Mouse (Mus musculus): ENCODE data around the gene Olfr655. TPM values are rescaled to one million over a fixed set of nuclear protein-coding genes. Genes with fewer than 3 reads are reported as not detected.

The Olfr655 gene
- not detected in 2 replicates for polyA plus RNA-seq (2015; fragmentation: Nextera tagmentation; extraction: Ambion mirVana)

DNA sequence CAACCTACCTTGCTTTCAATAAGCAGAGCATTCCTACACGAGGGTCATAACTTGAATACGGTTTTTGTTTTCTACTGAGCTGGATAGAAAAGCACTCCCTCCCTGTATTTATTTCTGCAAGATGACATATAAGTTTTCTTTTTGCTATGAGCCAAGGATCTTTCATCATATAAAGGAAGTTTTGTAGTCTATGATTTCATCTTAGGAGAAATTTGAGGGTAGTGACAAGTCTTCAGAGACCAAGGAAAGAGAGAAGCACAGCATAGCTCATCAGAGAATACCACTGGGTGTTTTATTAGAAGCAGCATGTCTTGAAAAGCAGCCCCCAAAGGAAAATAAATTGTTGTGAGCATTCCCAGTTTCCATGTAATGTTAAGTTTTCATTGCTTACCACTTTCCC, at the start of gene Olfr655:
Gene Olfr655 (minus strand): TSS at position 101 of the 400 bp plus-strand sequence.
- ATAC-seq (replicated peaks; ENCODE audit: insufficient number of reproducible peaks, insufficient read depth, low FRiP score, low read depth): no peak
- H3K36me3 ChIP-seq: no peaks in the 10 kb centered on the region
- H3K4me3 ChIP-seq: no peak within 1 kb of the TSS
- H3K9ac ChIP-seq: no peak within 1 kb of the TSS
- 71% methylated on average over 2 of the region's 2 CpGs for WGBS
- no peaks in the 10 kb centered on the region for H3K9me3 ChIP-seq (replicated peaks)
- H3K4me2 ChIP-seq: no peak within 1 kb of the TSS
- no peaks in the 10 kb centered on the region for H3K27me3 ChIP-seq
- no peaks in the 10 kb centered on the region for H3K4me1 ChIP-seq (replicated peaks)
- no peak within 1 kb of the TSS for H3K27ac ChIP-seq

DNA sequence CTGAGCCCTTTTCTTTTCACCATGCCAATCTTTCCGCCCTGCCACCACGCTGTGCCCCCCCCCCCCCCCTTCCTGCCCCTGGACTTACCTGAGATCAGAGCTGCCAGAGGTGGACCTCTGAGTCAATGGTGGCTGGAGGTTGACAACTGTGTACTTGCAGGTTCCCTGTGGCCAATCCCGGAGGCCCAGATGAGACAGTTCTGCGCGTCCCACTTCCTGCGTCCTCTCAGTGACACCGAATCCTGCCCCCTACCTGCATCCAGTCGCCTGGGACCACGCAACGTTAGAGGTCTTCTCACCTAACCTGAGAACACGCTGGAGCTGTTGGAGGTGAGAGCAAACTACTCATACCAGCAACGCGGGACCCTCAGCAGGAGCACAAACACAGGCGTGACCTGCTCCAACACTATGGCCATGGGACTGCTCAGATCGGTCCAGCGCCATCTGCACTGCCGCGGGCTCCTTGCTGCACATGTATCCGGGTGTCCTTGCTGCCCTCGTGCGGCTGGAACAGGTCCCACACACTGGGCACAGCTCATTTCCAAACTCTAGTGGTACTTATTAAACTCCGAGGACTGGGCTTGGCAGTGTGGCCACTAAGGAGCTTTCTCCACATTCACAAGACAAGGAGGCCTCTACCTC, 45.4 kb upstream of the Olfr655 start, which contains the start of gene Olfr658:
Gene Olfr658 (minus strand): TSS at position 465 of the 642 bp plus-strand sequence.
- H3K9me3 ChIP-seq (replicated peaks): no peaks in the 10 kb centered on the region
- H3K9ac ChIP-seq: no peak within 1 kb of the TSS
- peak; percentile 70; the same call in 1 of the 2 replicates for ATAC-seq (replicated peaks; ENCODE audit: insufficient number of reproducible peaks, insufficient read depth, low FRiP score, low read depth)
- WGBS: 18% methylated on average over 20 of the region's 22 CpGs
- no peaks in the 10 kb centered on the region for H3K4me1 ChIP-seq (replicated peaks)
- peak within 1 kb of the TSS; percentile 52 for H3K4me2 ChIP-seq
- peak within 1 kb of the TSS; percentile 24; the same call in 1 of the 2 replicates for H3K4me3 ChIP-seq
- no peaks in the 10 kb centered on the region for H3K27me3 ChIP-seq
- no peak within 1 kb of the TSS for H3K27ac ChIP-seq
- no peaks in the 10 kb centered on the region for H3K36me3 ChIP-seq

DNA sequence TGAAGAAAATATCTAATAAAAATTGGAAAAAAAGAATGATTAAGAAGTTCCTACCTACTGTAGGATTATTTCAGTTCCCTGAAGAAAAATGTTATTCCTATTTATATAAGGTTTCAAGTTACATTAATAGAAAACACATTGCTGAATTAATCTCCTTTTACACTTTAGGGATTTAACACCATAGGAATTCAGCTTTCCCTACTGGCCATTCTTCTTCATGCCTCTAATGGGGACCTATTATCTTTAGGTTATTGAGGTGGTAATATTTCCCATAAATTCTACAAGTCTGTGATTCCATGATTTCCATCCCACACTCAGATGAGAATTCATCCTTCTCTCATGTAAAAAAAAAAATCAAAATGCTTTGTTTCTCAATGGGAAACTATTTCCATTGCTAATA, 22.9 kb upstream of the Olfr655 start, which contains the start of gene Olfr657:
Gene Olfr657 (plus strand): TSS at position 301 of the 400 bp plus-strand sequence.
- no peak within 1 kb of the TSS for H3K4me3 ChIP-seq
- no peaks in the 10 kb centered on the region for H3K4me1 ChIP-seq (replicated peaks)
- no peaks in the 10 kb centered on the region for H3K9me3 ChIP-seq (replicated peaks)
- no peak within 1 kb of the TSS for H3K9ac ChIP-seq
- H3K4me2 ChIP-seq: no peak within 1 kb of the TSS
- no peaks in the 10 kb centered on the region for H3K36me3 ChIP-seq
- H3K27me3 ChIP-seq: no peaks in the 10 kb centered on the region
- no peak within 1 kb of the TSS for H3K27ac ChIP-seq
- no peak for ATAC-seq (replicated peaks; ENCODE audit: insufficient number of reproducible peaks, insufficient read depth, low FRiP score, low read depth)

DNA sequence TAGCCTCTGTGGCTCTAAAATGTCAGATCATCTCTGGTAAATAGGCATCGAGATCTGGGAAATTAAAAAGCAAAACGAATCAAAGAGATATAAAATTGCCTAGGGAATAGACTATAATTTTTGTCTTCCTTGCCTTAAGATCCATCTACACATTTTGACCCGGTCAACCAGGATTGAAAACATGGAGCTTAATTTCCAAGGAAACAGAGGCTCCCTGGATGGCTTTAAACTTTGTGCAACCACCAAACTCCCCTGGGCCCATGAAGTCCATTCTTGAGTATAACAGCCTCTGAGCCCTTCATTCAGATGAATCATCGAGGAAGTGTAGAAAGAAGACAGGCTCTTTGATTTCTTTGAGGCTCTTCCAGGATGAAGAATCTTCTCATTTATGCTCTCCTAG, 12.1 kb upstream of the Olfr655 start, which contains the start of gene Olfr656:
Gene Olfr656 (plus strand): TSS at position 301 of the 400 bp plus-strand sequence.
- Histone ChIP-seq H3K9ac (no peak within 1 kb of the TSS), H3K4me3 (no peak within 1 kb of the TSS), H3K4me1 (replicated peaks) (no peaks in the 10 kb centered on the region), H3K9me3 (replicated peaks) (no peaks in the 10 kb centered on the region), H3K36me3 (no peaks in the 10 kb centered on the region), H3K27me3 (no peaks in the 10 kb centered on the region), H3K4me2 (no peak within 1 kb of the TSS), H3K27ac (no peak within 1 kb of the TSS)
- no peak for ATAC-seq (replicated peaks; ENCODE audit: insufficient number of reproducible peaks, insufficient read depth, low FRiP score, low read depth)
- 62% methylated on average over 4 of the region's 4 CpGs for WGBS

DNA sequence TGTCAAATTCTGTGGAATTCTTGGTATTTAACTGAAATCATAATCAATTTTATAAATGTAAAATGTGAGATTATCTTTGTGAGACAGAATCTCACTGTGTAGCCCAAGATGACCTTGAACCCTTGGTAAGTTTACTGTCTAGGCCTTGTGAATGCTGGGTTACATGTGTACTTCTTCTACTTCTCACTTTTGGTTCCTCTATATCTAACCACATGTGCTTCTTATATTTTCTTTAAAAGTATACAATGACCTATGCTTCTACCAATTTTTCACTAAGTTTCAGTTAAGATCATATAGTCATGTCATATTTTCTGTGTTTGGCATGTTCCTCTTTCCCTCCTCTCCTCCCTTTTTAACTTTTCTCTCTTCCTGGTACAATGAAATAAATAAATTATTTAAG, 3.1 kb upstream of the Olfr655 start:
- Histone ChIP-seq H3K27ac (no peak overlapping the region), H3K36me3 (no peaks in the 10 kb centered on the region), H3K4me1 (replicated peaks) (no peaks in the 10 kb centered on the region), H3K4me2 (no peak overlapping the region), H3K9ac (no peak overlapping the region), H3K27me3 (no peaks in the 10 kb centered on the region), H3K9me3 (replicated peaks) (no peaks in the 10 kb centered on the region), H3K4me3 (no peak overlapping the region)
- no peak for ATAC-seq (replicated peaks; ENCODE audit: insufficient number of reproducible peaks, insufficient read depth, low FRiP score, low read depth)

DNA sequence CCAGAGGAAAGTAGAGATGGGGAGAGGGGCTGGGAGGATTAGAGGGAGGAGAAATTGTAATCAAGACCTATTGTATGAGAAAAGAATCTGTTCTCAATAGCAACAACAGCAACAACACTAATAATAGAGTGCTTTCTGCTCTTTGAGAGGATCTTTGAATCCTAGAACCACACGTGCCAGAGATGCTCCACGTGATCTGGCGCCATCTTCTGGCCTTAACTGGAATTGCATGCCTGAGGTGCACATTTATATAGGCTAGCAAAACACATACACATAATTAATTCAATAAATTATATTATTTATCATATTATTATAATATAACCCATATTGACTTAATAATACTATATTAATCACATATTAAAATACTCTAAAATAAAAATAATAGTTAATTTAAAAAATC, 1.6 kb upstream of the Olfr655 start:
- Histone ChIP-seq H3K4me1 (replicated peaks) (no peaks in the 10 kb centered on the region), H3K9me3 (replicated peaks) (no peaks in the 10 kb centered on the region), H3K27me3 (no peaks in the 10 kb centered on the region), H3K36me3 (no peaks in the 10 kb centered on the region), H3K27ac (no peak overlapping the region), H3K4me3 (no peak overlapping the region), H3K9ac (no peak overlapping the region), H3K4me2 (no peak overlapping the region)
- ATAC-seq (replicated peaks; ENCODE audit: insufficient number of reproducible peaks, insufficient read depth, low FRiP score, low read depth): no peak
- WGBS: 2% methylated on average over 3 of the region's 3 CpGs

DNA sequence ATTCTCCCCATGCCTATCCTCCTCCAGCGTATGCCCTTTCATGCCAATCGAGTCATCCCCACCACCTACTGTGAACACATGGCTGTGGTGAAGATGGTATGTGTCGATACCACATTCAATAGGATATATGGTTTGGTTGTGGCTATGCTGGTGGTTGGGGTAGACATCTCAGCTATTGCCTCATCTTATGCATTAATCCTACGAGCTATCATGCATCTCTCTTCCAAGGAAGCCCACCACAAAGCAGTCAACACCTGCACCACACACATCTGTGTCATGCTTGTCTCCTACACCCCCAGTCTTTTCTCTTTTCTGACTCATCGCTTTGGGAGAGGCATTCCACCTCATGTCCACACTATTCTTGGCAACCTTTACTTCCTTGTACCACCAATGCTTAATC, 13.3 kb downstream of the Olfr655 start:
- Histone ChIP-seq H3K4me3 (no peak overlapping the region), H3K27me3 (no peaks in the 10 kb centered on the region), H3K9ac (no peak overlapping the region), H3K27ac (no peak overlapping the region), H3K36me3 (no peaks in the 10 kb centered on the region), H3K4me1 (replicated peaks) (no peaks in the 10 kb centered on the region), H3K4me2 (no peak overlapping the region), H3K9me3 (replicated peaks) (no peaks in the 10 kb centered on the region)
- 73% methylated on average over 5 of the region's 5 CpGs for WGBS
- no peak for ATAC-seq (replicated peaks; ENCODE audit: insufficient number of reproducible peaks, insufficient read depth, low FRiP score, low read depth)

DNA sequence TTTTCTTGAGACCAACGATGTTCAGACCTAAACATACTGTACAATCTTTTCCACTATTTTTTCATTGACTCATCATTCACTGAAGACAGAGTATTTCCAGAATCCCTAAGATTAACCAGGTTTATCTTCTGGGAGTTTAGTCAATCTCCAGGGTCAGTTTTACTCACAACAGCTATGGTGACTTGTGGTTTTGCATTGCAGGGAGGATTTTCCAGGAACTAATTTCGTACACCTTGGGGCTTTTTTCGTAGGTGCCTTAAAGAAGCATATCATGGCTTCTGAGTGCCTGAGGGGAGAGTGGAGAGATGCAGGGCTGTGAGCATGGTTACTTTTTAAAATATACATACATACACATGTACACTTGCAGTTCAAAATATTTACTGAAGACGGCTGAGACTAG, 14.9 kb downstream of the Olfr655 start, which contains the start of gene Olfr654:
Gene Olfr654 (plus strand): TSS at position 301 of the 400 bp plus-strand sequence.
- WGBS: 75% methylated on average over 4 of the region's 4 CpGs
- H3K4me2 ChIP-seq: no peak within 1 kb of the TSS
- no peaks in the 10 kb centered on the region for H3K36me3 ChIP-seq
- H3K9ac ChIP-seq: no peak within 1 kb of the TSS
- no peaks in the 10 kb centered on the region for H3K4me1 ChIP-seq (replicated peaks)
- no peaks in the 10 kb centered on the region for H3K27me3 ChIP-seq
- no peak within 1 kb of the TSS for H3K4me3 ChIP-seq
- ATAC-seq (replicated peaks; ENCODE audit: insufficient number of reproducible peaks, insufficient read depth, low FRiP score, low read depth): no peak
- H3K27ac ChIP-seq: no peak within 1 kb of the TSS
- no peaks in the 10 kb centered on the region for H3K9me3 ChIP-seq (replicated peaks)

DNA sequence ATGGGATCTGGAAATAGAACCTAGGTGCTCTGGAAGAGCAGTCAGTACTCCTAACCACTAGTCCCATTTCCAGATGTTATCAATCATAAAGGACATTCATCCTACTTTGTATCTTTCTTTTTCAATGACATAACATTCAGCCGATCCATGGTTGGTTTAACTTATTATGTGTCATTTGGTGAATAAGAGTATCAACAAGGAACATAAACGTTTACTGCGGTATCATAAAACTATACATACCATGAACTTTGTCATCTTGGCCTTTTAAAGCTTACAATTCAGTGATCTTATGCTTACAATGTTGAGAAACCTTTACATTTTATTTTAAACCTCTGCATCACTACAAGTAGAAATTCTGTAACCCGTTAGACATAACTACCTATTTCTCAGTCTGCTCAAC, 20.1 kb downstream of the Olfr655 start:
- Histone ChIP-seq H3K36me3 (no peaks in the 10 kb centered on the region), H3K9me3 (replicated peaks) (no peaks in the 10 kb centered on the region), H3K4me2 (no peak overlapping the region), H3K4me3 (no peak overlapping the region), H3K27me3 (no peaks in the 10 kb centered on the region), H3K4me1 (replicated peaks) (no peaks in the 10 kb centered on the region), H3K27ac (no peak overlapping the region), H3K9ac (no peak overlapping the region)
- ATAC-seq (replicated peaks; ENCODE audit: insufficient number of reproducible peaks, insufficient read depth, low FRiP score, low read depth): no peak
- 80% methylated on average over 4 of the region's 4 CpGs for WGBS

DNA sequence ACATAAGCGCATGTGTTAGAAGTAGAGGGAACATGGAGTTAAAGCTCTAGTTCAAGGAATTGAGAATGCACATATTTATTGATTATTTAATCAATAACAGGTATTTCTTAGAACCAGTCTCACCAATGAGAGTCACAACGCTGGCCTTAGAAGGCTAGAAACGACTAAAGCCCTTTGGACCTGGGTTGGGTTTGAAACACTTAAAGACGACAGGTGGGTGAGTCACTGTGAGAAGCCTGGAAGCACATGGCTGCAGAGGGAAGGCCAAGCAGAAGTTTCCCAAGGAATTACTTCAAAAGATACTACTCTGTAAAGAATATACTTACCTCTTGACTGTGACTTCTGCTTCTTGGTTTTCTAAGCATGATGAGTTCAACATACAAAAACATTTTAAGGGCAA, 20.7 kb downstream of the Olfr655 start:
- no peak overlapping the region for H3K27ac ChIP-seq
- no peaks in the 10 kb centered on the region for H3K4me1 ChIP-seq (replicated peaks)
- H3K27me3 ChIP-seq: no peaks in the 10 kb centered on the region
- WGBS: 85% methylated on average over 4 of the region's 4 CpGs
- H3K9ac ChIP-seq: no peak overlapping the region
- no peak for ATAC-seq (replicated peaks; ENCODE audit: insufficient number of reproducible peaks, insufficient read depth, low FRiP score, low read depth)
- no peak overlapping the region for H3K4me3 ChIP-seq
- no peaks in the 10 kb centered on the region for H3K36me3 ChIP-seq
- no peaks in the 10 kb centered on the region for H3K9me3 ChIP-seq (replicated peaks)
- H3K4me2 ChIP-seq: no peak overlapping the region

DNA sequence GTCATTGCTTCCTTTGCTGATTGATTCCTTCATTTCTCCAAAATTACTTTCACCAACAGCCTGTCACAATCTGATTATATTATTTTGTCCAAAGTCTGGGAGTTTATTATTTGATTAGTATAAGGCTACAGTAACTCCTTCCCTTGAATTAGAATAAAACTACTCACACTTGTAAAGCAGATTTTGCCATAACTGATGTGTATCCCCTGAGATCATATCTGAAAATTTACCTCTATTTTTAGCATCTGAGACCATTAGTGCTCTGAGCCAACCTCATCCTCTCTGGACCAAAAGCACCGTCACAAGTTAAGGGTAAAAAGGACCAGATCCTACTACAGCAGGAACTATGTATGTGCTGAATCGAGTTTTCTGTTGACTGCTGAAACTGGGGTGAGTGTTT, 24.6 kb downstream of the Olfr655 start, which contains the start of gene Olfr653:
Gene Olfr653 (plus strand): TSS at position 301 of the 400 bp plus-strand sequence.
- Histone ChIP-seq H3K4me3 (no peak within 1 kb of the TSS), H3K4me1 (replicated peaks) (no peaks in the 10 kb centered on the region), H3K36me3 (no peaks in the 10 kb centered on the region), H3K27me3 (no peaks in the 10 kb centered on the region), H3K9me3 (replicated peaks) (no peaks in the 10 kb centered on the region), H3K4me2 (no peak within 1 kb of the TSS), H3K27ac (no peak within 1 kb of the TSS), H3K9ac (no peak within 1 kb of the TSS)
- no peak for ATAC-seq (replicated peaks; ENCODE audit: insufficient number of reproducible peaks, insufficient read depth, low FRiP score, low read depth)
- WGBS: 45% methylated on average over 2 of the region's 2 CpGs

DNA sequence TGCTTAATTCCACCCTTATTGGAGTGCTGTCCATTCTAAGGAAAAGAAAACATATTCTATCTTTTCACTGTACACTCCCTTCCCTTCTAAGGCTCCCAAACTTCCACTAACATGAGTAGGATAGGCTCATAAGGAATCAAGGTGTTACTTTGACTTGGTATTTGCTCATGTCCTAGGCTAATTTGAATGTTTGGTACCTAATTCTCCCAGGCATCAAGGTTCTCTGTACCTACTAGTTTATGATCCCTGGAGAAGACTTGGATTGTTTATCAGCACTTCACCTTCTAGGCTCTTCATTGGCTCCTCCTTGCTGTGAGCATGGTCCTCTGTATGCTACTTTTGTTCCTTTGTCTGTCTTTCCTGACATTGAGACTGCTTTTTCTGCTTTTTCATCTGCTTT, 41.0 kb downstream of the Olfr655 start, which contains the start of gene Olfr652:
Gene Olfr652 (plus strand): TSS at position 301 of the 400 bp plus-strand sequence.
- ATAC-seq (replicated peaks; ENCODE audit: insufficient number of reproducible peaks, insufficient read depth, low FRiP score, low read depth): no peak
- H3K27ac ChIP-seq: no peak within 1 kb of the TSS
- no peak within 1 kb of the TSS for H3K4me3 ChIP-seq
- H3K4me2 ChIP-seq: no peak within 1 kb of the TSS
- no peaks in the 10 kb centered on the region for H3K36me3 ChIP-seq
- H3K27me3 ChIP-seq: no peaks in the 10 kb centered on the region
- H3K4me1 ChIP-seq (replicated peaks): no peaks in the 10 kb centered on the region
- H3K9ac ChIP-seq: no peak within 1 kb of the TSS
- no peaks in the 10 kb centered on the region for H3K9me3 ChIP-seq (replicated peaks)

Measured in heart, embryonic 15.5 days (tissue).